Mouse (Mus musculus): Measurements from ENCODE around the gene Helq.

DNA sequence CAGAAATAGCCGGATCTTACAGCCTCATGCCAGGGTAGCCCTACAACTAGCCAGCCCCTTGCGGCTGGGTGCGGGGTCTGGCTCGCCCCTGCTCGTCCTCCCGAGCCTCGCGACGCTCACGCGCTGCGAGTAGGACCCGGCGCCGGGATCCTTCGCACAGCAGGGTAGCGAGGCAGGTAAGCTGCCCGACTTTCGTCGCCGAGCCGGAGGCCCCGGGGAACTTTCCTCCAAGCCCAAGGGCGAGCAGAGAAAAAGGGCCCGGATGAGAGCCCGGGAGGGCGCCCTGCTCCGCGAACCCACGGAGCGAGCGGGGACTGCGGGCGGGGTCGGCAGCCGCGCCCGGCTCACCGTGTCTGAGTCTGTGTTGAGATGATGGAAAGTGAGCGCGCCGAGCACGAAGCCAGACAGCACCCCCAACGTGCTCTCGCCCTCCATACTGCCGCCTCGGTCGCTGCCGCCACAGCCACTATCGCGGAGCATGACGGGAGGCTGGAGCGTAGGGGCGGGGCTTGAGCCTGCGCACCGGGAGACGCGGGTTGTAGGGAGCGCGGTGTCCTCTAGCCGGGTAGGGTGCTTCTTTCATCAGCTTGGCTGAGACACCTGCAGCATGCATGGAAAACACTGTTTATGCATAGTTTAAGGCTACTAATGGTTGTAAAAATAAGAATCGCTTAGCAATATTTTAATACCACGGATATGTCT is 22.2 kb upstream of the Helq start, which contains the start of gene Abraxas1:
- TF ChIP-seq GATA1 (IDR thresholded peaks at IDR 0.05; ENCODE audit: low read length) = no peak
- TF ChIP-seq TAL1 (IDR thresholded peaks at IDR 0.05; ENCODE audit: low read length) = no peak

Data from erythroblast, embryonic 14.5 days (primary cell).